8 mouse cellular contexts compared by ENCODE assay signal in genomic region chr9:88548614-88548945, GRCm38 (mm10). TPM values are rescaled to one million over a fixed set of nuclear protein-coding genes. Genes with fewer than 3 reads are reported as not detected.
DNase-seq lines count a peak whose midpoint lies in the region; ATAC-seq and TF ChIP-seq lines count a peak whose summit lies in the region.

No protein-coding gene starts in this region.

- H3K27ac ChIP-seq in heart, adult 2 months, result peak overlapping the region; percentile 92
- H3K27ac ChIP-seq in forebrain, embryonic 10.5 days, result peak overlapping the region; percentile 83
- peak overlapping the region; percentile 88 for H3K27ac ChIP-seq in liver, embryonic 12.5 days

- H3K79me2 ChIP-seq in heart, adult 2 months (replicated peaks; ENCODE audit: control insufficient read depth, insufficient read depth, low read length), result 0 out of 2 replicates have a peak, but pooled peaks cover 3% of the 10 kb centered on the region

- H3K36me3 ChIP-seq in heart, adult 2 months (ENCODE audit: control insufficient read depth, insufficient read depth, low read length), result peaks cover 4% of the 10 kb centered on the region
- peaks cover 11% of the 10 kb centered on the region for H3K36me3 ChIP-seq in forebrain, embryonic 10.5 days (replicated peaks)
- H3K36me3 ChIP-seq in liver, embryonic 12.5 days, result peaks cover 16% of the 10 kb centered on the region; the same call in 1 of the 2 replicates

- TF ChIP-seq EP300 in heart, adult 2 months (IDR thresholded peaks at IDR 0.05; ENCODE audit: insufficient read depth, low read depth, low read length), result no peak

- under 1% methylated on average over 8 of the region's 8 CpGs for WGBS in heart, adult 2 months
- 5% methylated on average over 8 of the region's 8 CpGs for WGBS in forebrain, embryonic 10.5 days
- 5% methylated on average over 8 of the region's 8 CpGs for WGBS in liver, embryonic 12.5 days (ENCODE audit: insufficient replicate concordance)

- ATAC-seq in liver, embryonic 12.5 days, result no peak
- no peak for ATAC-seq in activated CD4-positive, CD25-positive, alpha-beta regulatory T cell, adult 4 months

- no peak for TF ChIP-seq POLR2A in heart, adult 2 months (IDR thresholded peaks at IDR 0.05; ENCODE audit: insufficient read depth, low read depth, low read length)

- intact Hi-C loops in heart, adult 2 months (cut with DNase I), result loop anchor here (2.0 to 10.0 kb wide), 3 partner anchors 110 to 306 kb away; partner anchors contain the start of gene Snx14
- intact Hi-C loops in heart, postnatal 10 days (cut with DNase I), result loop anchor here (10.0 kb wide), 1 partner anchor 166 kb away; no protein-coding TSS in a partner anchor

- no peak for DNase-seq in heart, adult 2 months
- DNase-seq in heart, postnatal 10 days, result no peak
- DNase-seq in 3T3-L1 (ENCODE audit: low read depth, low spot score), result peak; percentile 75
- DNase-seq in forebrain, embryonic 10.5 days (ENCODE audit: extremely low spot score, low spot score), result no peak
- DNase-seq in testis, postnatal 14 days (ENCODE audit: low spot score), result no peak
- DNase-seq in adrenal gland, adult 18-20 months (ENCODE audit: low spot score in 2 of 2), result no peak

- peaks cover 3% of the 10 kb centered on the region for H3K4me1 ChIP-seq in heart, adult 2 months (ENCODE audit: control insufficient read depth, insufficient read depth, low read length)
- peaks cover 19% of the 10 kb centered on the region for H3K4me1 ChIP-seq in forebrain, embryonic 10.5 days
- H3K4me1 ChIP-seq in liver, embryonic 12.5 days, result peaks cover 36% of the 10 kb centered on the region

- peak overlapping the region; percentile 85 for H3K4me3 ChIP-seq in heart, adult 2 months
- H3K4me3 ChIP-seq in forebrain, embryonic 10.5 days, result peak overlapping the region; percentile 76
- peak overlapping the region; percentile 90 for H3K4me3 ChIP-seq in liver, embryonic 12.5 days

- H3K9ac ChIP-seq in heart, adult 2 months (ENCODE audit: low read depth, low read length), result peak overlapping the region; percentile 73
- peak overlapping the region; percentile 84 for H3K9ac ChIP-seq in liver, embryonic 12.5 days

- peak overlapping the region; percentile 76 for H3K4me2 ChIP-seq in liver, embryonic 12.5 days

- H3K27me3 ChIP-seq in heart, adult 2 months (ENCODE audit: control insufficient read depth, insufficient read depth, low read length), result no peaks in the 10 kb centered on the region
- H3K27me3 ChIP-seq in forebrain, embryonic 10.5 days (ENCODE audit: poor library complexity, severe bottlenecking), result no peaks in the 10 kb centered on the region
- H3K27me3 ChIP-seq in liver, embryonic 12.5 days (replicated peaks), result no peaks in the 10 kb centered on the region

- no peaks in the 10 kb centered on the region for H3K9me3 ChIP-seq in forebrain, embryonic 10.5 days
- no peaks in the 10 kb centered on the region for H3K9me3 ChIP-seq in liver, embryonic 12.5 days (replicated peaks)

- no peak for TF ChIP-seq CTCF in heart, adult 2 months (IDR thresholded peaks at IDR 0.05)

RNA-seq across cellular contexts. Expression of gene Zfp949, which starts 0.8 kb away (rescaled TPM):
- 1 to 10 TPM; 6.5 to 6.9 TPM for total RNA-seq in heart, adult 2 months (2021)
- 2.6 and 4.1 TPM in 2 replicates for polyA plus RNA-seq in heart, adult 2 months (2012; rRNA removed)
- 1 to 10 TPM; 7.1 to 7.2 TPM for total RNA-seq in heart, postnatal 10 days (2021)
- 5.7 and 5.8 TPM in 2 replicates for polyA plus RNA-seq in forebrain, embryonic 10.5 days (2016; fragmentation: Nextera tagmentation; extraction: Ambion mirVana)
- polyA plus RNA-seq in liver, embryonic 12.5 days (2016; fragmentation: Nextera tagmentation; extraction: Ambion mirVana), result 5.9 and 6.2 TPM in 2 replicates
- polyA plus RNA-seq in activated CD4-positive, CD25-positive, alpha-beta regulatory T cell, adult 4 months (2017; shearing (Covaris generic)), result 10 to 100 TPM; 10.6 to 10.9 TPM
- total RNA-seq in adrenal gland, adult 18-20 months (2021), result 10 to 100 TPM; 10.3 to 11.3 TPM

RNA-seq across cellular contexts. Expression of gene Trim43a, which starts 32.1 kb away (rescaled TPM):
- total RNA-seq in heart, adult 2 months (2021), result under 1 TPM in 1 of 2 experiments, not detected in 1; 0.13 TPM
- 0.09 TPM in 1 of 2 replicates, not detected in the other for polyA plus RNA-seq in heart, adult 2 months (2012; rRNA removed)
- total RNA-seq in heart, postnatal 10 days (2021), result under 1 TPM in 1 of 2 experiments, not detected in 1; 0.15 TPM
- polyA plus RNA-seq in forebrain, embryonic 10.5 days (2016; fragmentation: Nextera tagmentation; extraction: Ambion mirVana), result not detected in 2 replicates
- not detected in 2 replicates for polyA plus RNA-seq in liver, embryonic 12.5 days (2016; fragmentation: Nextera tagmentation; extraction: Ambion mirVana)
- polyA plus RNA-seq in activated CD4-positive, CD25-positive, alpha-beta regulatory T cell, adult 4 months (2017; shearing (Covaris generic)), result not detected
- total RNA-seq in adrenal gland, adult 18-20 months (2021), result under 1 TPM; 0.38 to 0.40 TPM
